Mouse (Mus musculus) testis, postnatal 14 days (tissue): ENCODE measurements at regions not wholly inside any gene's neighbourhood (a gene's known extent, or its start where the extent isn't known, plus 50 kb on each side); places are given as distances from the start of the nearest gene placed in this dataset.
"Not testable (repeated sequence)": the region's sequence is repeated elsewhere in the genome, so short reads cannot be mapped to it uniquely, and the experiment has no call there.

Source experiments
- DNase-seq: peaks from one replicate; pipeline ENCODE4 v3.0.0; 2021; ENCODE audit warnings: low spot score

DNA sequence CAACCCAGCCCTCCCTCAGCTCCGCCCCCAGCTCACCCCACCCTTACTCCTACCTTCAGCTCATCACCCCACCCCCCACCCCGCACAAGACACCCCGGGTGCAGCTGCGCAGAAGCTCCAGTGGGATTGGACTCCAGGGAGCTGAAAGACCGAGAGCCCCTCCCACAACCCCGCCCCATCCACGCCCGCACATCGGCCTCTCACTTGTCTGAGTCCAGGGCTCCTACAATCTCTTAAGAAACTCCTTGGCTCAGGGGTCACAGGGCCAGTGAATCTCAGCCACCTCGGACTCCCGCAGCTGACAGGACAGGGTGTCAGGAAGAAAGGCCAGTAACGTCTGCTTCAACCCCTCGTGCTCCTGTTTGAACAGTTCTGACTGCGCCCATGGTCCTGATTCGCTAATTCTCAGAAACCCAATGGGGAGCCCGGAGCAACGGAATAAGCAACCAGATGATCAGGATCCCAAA lies 120.7 kb downstream of the Map1s start:
- DNase-seq: peak; percentile 9

DNA sequence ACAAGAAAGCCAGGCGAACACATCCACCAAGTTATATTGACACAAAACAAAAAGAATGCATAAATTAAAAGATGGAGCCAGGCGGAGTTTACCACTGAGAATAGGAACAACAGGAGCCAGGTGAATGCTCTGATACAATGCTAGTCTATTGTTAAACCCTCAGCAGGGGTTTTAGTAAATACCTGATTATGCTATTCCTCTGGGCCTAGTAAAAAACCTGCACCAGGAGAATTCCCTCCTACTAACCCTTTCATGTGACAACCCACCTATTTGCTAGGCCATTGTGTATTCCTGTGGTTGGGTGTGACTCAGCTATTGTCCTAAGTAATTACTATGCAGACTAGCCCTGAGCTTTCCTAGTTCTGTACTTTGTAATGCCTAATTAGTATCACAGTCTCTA lies 122.8 kb downstream of the Map1s start:
- DNase-seq: not testable (repeated sequence)
